Comparison of ENCODE assay signal across 8 mouse cellular contexts in the genomic region with DNA sequence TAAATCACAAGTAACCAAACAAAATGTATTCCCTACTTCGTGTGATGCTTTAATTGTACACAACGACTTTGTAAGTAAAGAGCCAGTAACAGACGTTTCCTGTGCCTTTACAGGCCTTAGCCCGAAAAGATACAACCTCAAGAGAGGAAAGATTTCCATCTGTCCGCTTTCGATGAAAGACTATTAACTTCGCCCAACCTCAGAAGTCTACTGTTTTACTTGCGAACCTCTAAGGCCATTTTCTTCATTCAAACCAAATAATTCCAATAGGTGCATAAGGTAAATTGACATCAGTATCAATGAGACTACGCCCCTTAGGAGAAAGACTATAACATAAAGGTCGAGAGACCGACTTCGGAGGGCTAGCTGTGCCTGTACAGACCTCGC. TPM values are rescaled to one million over a fixed set of nuclear protein-coding genes. Genes with fewer than 3 reads are reported as not detected.
DNase-seq lines count a peak whose midpoint lies in the region; ATAC-seq and TF ChIP-seq lines count a peak whose summit lies in the region.

No protein-coding gene starts in this region.

- peak overlapping the region; percentile 98 for H3K4me3 ChIP-seq in layer of hippocampus, adult 2 months
- H3K4me3 ChIP-seq in brown adipose tissue, adult 24 weeks (ENCODE audit: insufficient read depth, low read depth, low read length), result peak overlapping the region; percentile 87
- peak overlapping the region; percentile 98 for H3K4me3 ChIP-seq in hindbrain, embryonic 13.5 days
- H3K4me3 ChIP-seq in midbrain, embryonic 15.5 days, result peak overlapping the region; percentile 76

- ATAC-seq in hindbrain, embryonic 13.5 days (ENCODE audit: low FRiP score), result no peak
- no peak for ATAC-seq in midbrain, embryonic 15.5 days (replicated peaks)
- no peak for ATAC-seq in granulocyte monocyte progenitor cell, adult 5-6 weeks (replicated peaks; ENCODE audit: poor library complexity, severe bottlenecking)

- no peak for TF ChIP-seq CTCF in layer of hippocampus, adult 2 months (conservative IDR thresholded peaks at IDR 0.05)

- no peaks in the 10 kb centered on the region for H3K27me3 ChIP-seq in hindbrain, embryonic 13.5 days
- H3K27me3 ChIP-seq in midbrain, embryonic 15.5 days (replicated peaks), result no peaks in the 10 kb centered on the region

- H3K4me2 ChIP-seq in hindbrain, embryonic 13.5 days, result peak overlapping the region; percentile 89
- peak overlapping the region; percentile 69 for H3K4me2 ChIP-seq in midbrain, embryonic 15.5 days

- H3K27ac ChIP-seq in layer of hippocampus, adult 2 months, result peak overlapping the region; percentile 97
- no peak overlapping the region; the same call in 1 of the 2 replicates for H3K27ac ChIP-seq in brown adipose tissue, adult 24 weeks (replicated peaks; ENCODE audit: low read depth, low read length)
- peak overlapping the region; percentile 99 for H3K27ac ChIP-seq in hindbrain, embryonic 13.5 days
- H3K27ac ChIP-seq in midbrain, embryonic 15.5 days, result peak overlapping the region; percentile 98

- no peaks in the 10 kb centered on the region for H3K4me1 ChIP-seq in brown adipose tissue, adult 24 weeks (ENCODE audit: control insufficient read depth, insufficient read depth, insufficient read length, low read length)
- H3K4me1 ChIP-seq in hindbrain, embryonic 13.5 days (replicated peaks), result peaks cover 43% of the 10 kb centered on the region
- peaks cover 44% of the 10 kb centered on the region for H3K4me1 ChIP-seq in midbrain, embryonic 15.5 days

- H3K9ac ChIP-seq in hindbrain, embryonic 13.5 days, result peak overlapping the region; percentile 99
- H3K9ac ChIP-seq in midbrain, embryonic 15.5 days, result peak overlapping the region; percentile 96

- DNase-seq in layer of hippocampus, adult 2 months (ENCODE audit: low spot score in 2 of 2), result no peak
- no peak for DNase-seq in layer of hippocampus, adult 11-12 months (ENCODE audit: low spot score)
- DNase-seq in left cerebral cortex, adult 18-20 months (ENCODE audit: low spot score in 2 of 2), result no peak
- no peak for DNase-seq in kidney, postnatal 4 days

- peaks cover 11% of the 10 kb centered on the region for H3K36me3 ChIP-seq in hindbrain, embryonic 13.5 days
- H3K36me3 ChIP-seq in midbrain, embryonic 15.5 days (replicated peaks), result peaks cover 10% of the 10 kb centered on the region; the same call in 1 of the 2 replicates

- no peaks in the 10 kb centered on the region for H3K9me3 ChIP-seq in hindbrain, embryonic 13.5 days
- no peaks in the 10 kb centered on the region for H3K9me3 ChIP-seq in midbrain, embryonic 15.5 days

- 4% methylated on average over 13 of the region's 13 CpGs for WGBS in hindbrain, embryonic 13.5 days
- WGBS in midbrain, embryonic 15.5 days, result 3% methylated on average over 13 of the region's 13 CpGs

RNA-seq across cellular contexts. Expression of a gene that starts 0.7 kb away (rescaled TPM):
- 100 to 1,000 TPM; 101 to 103 TPM for total RNA-seq in layer of hippocampus, adult 2 months (2021)
- polyA plus RNA-seq in brown adipose tissue, adult 24 weeks (2012; ENCODE audit: insufficient read depth, insufficient read length, missing spikeins), result 3.8 and 5.7 TPM in 2 replicates
- 158 and 160 TPM in 2 replicates for polyA plus RNA-seq in hindbrain, embryonic 13.5 days (2015; fragmentation: Nextera tagmentation; extraction: Ambion mirVana)
- 184 and 196 TPM in 2 replicates for polyA plus RNA-seq in midbrain, embryonic 15.5 days (2015; fragmentation: Nextera tagmentation; extraction: Ambion mirVana)
- 50.1 and 53.2 TPM in 2 replicates for total RNA-seq in granulocyte monocyte progenitor cell, adult 5-6 weeks (2014; fragmentation: Nextera tagmentation)
- total RNA-seq in granulocyte monocyte progenitor cell, adult 5-6 weeks (2017), result 36.8 and 43.4 TPM in 2 replicates
- total RNA-seq in left cerebral cortex, adult 18-20 months (2021), result 100 to 1,000 TPM; 154 to 181 TPM
